Mouse (Mus musculus): ENCODE data around the gene Tigd2. TPM values are rescaled to one million over a fixed set of nuclear protein-coding genes. Genes with fewer than 3 reads are reported as not detected.

Gene Tigd2
- total RNA-seq, 2 experiments from 2014 or later, result 7.8 to 10.5 TPM

DNA sequence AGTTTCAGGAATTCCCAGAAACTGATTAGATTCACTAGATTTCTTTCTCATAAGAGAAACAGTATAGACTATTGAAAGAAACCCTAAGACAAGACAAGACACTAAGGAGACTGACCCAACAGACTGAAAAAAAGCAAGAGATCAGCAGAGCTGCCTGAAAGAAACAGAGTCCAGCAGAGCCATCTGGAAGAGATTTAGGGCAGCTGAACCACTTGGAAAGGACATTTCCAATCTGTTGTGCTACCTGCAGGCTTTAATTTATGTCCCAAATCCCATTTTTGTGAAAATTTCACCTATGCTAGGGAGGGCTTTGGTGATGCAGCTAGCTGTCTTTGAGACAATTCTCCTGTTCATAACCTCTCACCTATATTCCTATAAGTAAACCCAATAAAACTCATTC lies 25.0 kb downstream of the Tigd2 start:
- intact Hi-C loops (cut with DNase I), result no loop called here
- no peak for DNase-seq

GRCm38 (mm10) chr6:59249675-59250074 lies 41.0 kb downstream of the Tigd2 start:
- intact Hi-C loops (cut with DNase I), result loop anchor here (5.0 kb wide), 1 partner anchor 233 kb away; no protein-coding TSS in a partner anchor
- DNase-seq, result peak in 1 of 2 experiments; percentile 5

DNA sequence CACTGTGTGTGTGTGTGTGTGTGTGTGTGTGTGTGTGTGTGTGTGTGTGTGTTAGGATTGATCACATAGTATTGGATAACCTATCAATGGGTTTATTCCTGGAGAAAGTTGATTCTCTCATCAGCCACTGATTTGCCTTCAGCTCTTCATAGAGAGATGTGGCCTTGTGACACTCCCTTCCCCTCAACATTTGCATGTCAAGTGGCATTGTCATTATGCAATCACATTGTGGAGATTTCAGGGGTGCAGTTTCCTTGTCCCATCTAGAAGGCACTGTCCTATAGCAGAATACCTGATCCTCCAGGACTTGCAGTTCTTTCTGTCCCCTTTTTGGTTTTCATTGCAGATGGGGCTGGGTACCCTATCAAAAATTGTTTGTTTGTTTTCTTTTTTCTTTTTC lies 41.9 kb downstream of the Tigd2 start:
- intact Hi-C loops (cut with DNase I), result no loop called here
- no peak for DNase-seq

- intact Hi-C loops (cut with DNase I), result no loop called here
- peak; percentile 54 to 64 for DNase-seq
Observed at GRCm38 (mm10) chr6:59255909-59256308, 47.2 kb downstream of the Tigd2 start.

Other genes starting within 250 kb of the Tigd2 start
- gene Fam13a, start 184.3 kb upstream of the Tigd2 start, total RNA-seq (2021), result 10 to 100 TPM in 1 of 2 experiments, 1 to 10 TPM in 1; 6.2 to 16.7 TPM
- under 1 TPM; 0.12 to 0.23 TPM for gene Gprin3, start 217.4 kb downstream of the Tigd2 start, total RNA-seq (2021)

Data from gastrocnemius, postnatal 36 days (tissue).